Mouse (Mus musculus): ENCODE measurements at regions not wholly inside any gene's neighbourhood (a gene's known extent, or its start where the extent isn't known, plus 50 kb on each side); places are given as distances from the start of the nearest gene placed in this dataset.

DNA sequence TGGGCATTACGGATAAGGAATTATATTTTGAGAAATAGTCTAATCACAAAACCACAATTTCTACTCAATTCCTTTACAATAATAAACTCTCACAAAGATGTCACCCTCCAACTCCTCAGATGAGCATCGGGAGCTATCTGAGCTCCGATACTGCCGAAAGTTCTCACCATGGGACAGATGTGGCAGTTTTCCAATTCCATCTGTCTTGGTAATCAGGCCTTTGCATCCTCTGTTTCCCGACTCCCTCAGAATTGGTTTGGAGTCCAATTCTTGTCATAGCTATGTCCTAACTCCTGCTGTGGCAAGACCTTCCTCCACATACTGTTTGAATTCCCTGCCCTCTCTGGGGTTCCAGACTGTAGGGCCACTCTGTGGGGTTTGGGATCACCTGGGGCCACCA lies 138.3 kb upstream of the Cnot2 start:
- TF ChIP-seq CTCF (IDR thresholded peaks at IDR 0.05; ENCODE audit: borderline replicate concordance, insufficient read depth, low read length) (no peak), POLR2A (IDR thresholded peaks at IDR 0.05; ENCODE audit: low read depth, low read length) (no peak)

Data from embryonic fibroblast, embryonic 13.5 days (primary cell).